Mouse (Mus musculus) limb, embryonic 13.5 days (tissue): ENCODE results near the gene Abcc8. TPM values are rescaled to one million over a fixed set of nuclear protein-coding genes. Genes with fewer than 3 reads are reported as not detected.

Experiments used
- ATAC-seq: fragments of 200-750 bp; cut with Nextera tagmentation; 2 replicates; pipeline ENCODE4 v1.8.0; 2017; ENCODE audit warnings: low read depth, moderate number of reproducible peaks, moderate TSS enrichment; ENCODE audit not compliant: low FRiP score
- H3K27ac ChIP-seq: fragments of 300-500 bp; sonication (generic); 2 replicates; pipeline ENCODE4 v1.5.1; 2015; ENCODE audit warnings: inconsistent platforms, mild to moderate bottlenecking, moderate library complexity
- H3K27me3 ChIP-seq: fragments of 300-500 bp; sonication (generic); 2 replicates; pipeline ENCODE4 v1.6.1; 2015; ENCODE audit warnings: mild to moderate bottlenecking, inconsistent platforms
- H3K36me3 ChIP-seq: fragments of 300-500 bp; sonication (generic); 2 replicates; pipeline ENCODE4 v1.6.1; 2015; ENCODE audit warnings: inconsistent platforms, mild to moderate bottlenecking, moderate library complexity
- H3K4me1 ChIP-seq: fragments of 300-500 bp; sonication (generic); 2 replicates; pipeline ENCODE4 v1.6.1; 2015; ENCODE audit warnings: inconsistent platforms
- H3K4me2 ChIP-seq: fragments of 300-500 bp; sonication (generic); replicated peaks from 2 replicates; pipeline ENCODE4 v1.6.1; 2015; ENCODE audit warnings: inconsistent platforms, mild to moderate bottlenecking, moderate library complexity
- H3K4me3 ChIP-seq: fragments of 300-500 bp; sonication (generic); 2 replicates; pipeline ENCODE4 v1.5.1; 2015; ENCODE audit warnings: moderate library complexity, mild to moderate bottlenecking, inconsistent platforms
- H3K9ac ChIP-seq: fragments of 300-500 bp; sonication (generic); 2 replicates; pipeline ENCODE4 v1.6.1; 2015; ENCODE audit warnings: mild to moderate bottlenecking, inconsistent platforms
- H3K9me3 ChIP-seq: fragments of 300-500 bp; sonication (generic); 2 replicates; pipeline ENCODE4 v1.6.1; 2016; ENCODE audit warnings: inconsistent platforms
- WGBS: fragments of 180-500 bp; shearing (Covaris S2); methylation state at CpG from one replicate; pipeline ENCODE4 v1.1.7; 2015; 5-methylcytosine and 5-hydroxymethylcytosine counted together
- polyA plus RNA-seq: library from polyadenylated mRNA; unstranded; fragments of >200 nt; fragmentation: Nextera tagmentation; extraction: Ambion mirVana; gene quantifications from 2 replicates; pipeline ENCODE4 v1.2.1, GENCODE M21; 2015

The Abcc8 gene
- polyA plus RNA-seq, 1 experiment from 2014 or later = 1.1 TPM

DNA sequence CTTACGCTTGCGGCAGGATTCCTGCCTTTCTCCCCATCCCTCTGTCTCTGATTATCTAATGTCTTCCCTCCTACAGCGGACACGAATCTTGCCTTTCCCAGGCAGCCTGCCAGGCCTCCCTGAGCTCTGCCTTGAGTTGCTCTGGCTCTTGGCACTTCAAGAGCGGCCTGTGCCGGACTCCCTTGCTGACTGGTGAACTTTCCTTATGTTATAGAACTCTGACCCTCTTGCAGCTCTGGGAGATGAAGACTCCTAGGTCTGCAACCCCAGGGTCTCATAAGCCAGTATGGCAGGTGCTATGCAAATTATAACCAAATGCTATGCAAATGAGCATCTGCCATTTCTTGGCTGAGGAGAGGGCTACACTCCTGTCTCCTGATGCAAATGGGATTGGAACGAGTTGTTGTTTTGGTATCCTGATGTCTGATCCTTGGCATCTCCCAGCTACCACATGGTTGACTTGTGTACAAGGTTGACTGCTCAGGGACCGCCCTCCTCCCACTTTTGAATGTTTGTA lies 76.7 kb downstream of the Abcc8 start:
- ATAC-seq = no peak
- WGBS = 81% methylated on average over 8 of the region's 8 CpGs
- no peak overlapping the region for H3K9ac ChIP-seq

DNA sequence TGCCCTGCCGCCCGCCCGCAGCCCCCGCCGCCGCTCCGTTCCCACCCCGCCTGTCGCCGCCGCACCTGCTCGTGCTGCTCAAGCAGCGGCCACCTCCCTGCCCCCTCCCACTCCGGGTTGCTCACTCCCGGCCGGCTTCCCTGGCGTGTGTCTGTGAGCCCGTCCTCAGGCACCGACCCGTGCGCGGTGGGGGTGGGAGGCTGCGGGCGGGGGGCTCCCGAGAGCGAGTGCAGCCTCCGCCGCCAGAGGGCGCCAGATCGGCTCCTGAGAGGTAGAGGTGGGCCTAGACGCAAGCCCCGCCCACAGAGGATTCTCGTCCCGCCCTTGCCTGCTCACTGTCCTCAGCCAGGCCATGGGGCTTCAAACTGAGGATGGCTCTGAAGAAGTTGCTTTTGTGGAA lies 79.3 kb downstream of the Abcc8 start, which contains the start of gene Kcnj11:
Gene Kcnj11 (minus strand): TSS at position 202 of the 400 bp plus-strand sequence.
- under 1% methylated on average over 34 of the region's 34 CpGs for WGBS
- Histone ChIP-seq H3K27me3 (peaks cover 38% of the 10 kb centered on the region), H3K36me3 (no peaks in the 10 kb centered on the region), H3K9ac (peak within 1 kb of the TSS; percentile 66), H3K4me2 (peak within 1 kb of the TSS; percentile 83), H3K4me1 (no peaks in the 10 kb centered on the region), H3K9me3 (no peaks in the 10 kb centered on the region), H3K27ac (no peak within 1 kb of the TSS), H3K4me3 (peak within 1 kb of the TSS; percentile 54)
- ATAC-seq = peak; percentile 75

More for the DNA sequence above, 76.7 kb downstream of the Abcc8 start:
- Histone ChIP-seq H3K27ac (no peak overlapping the region), H3K4me1 (no peaks in the 10 kb centered on the region), H3K4me3 (no peak overlapping the region), H3K27me3 (peaks cover 30% of the 10 kb centered on the region), H3K4me2 (no peak overlapping the region), H3K36me3 (no peaks in the 10 kb centered on the region), H3K9me3 (no peaks in the 10 kb centered on the region)

DNA sequence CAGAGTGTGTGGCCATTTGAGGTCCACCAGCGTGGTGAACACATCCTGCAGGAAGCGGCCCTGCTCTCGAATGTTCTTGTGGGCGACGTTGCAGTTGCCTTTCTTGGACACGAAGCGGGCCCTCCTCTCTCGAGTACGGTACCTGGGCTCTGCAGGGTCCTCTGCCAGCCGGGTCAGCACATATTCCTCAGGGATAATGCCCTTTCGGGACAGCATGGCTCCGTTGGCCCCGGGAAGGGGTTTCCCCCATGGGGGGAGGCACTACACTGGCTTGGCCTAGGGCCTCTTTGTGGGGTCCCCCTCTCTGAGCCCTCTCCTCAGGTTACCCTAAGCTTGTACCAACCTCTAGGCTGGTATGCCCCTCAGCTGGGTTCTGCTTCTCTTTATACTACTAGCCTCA lies 80.2 kb downstream of the Abcc8 start:
- H3K4me3 ChIP-seq = 0 out of 2 replicates have a peak overlapping the region, but pooled peaks have one; percentile 54
- no peaks in the 10 kb centered on the region for H3K9me3 ChIP-seq
- no peaks in the 10 kb centered on the region for H3K36me3 ChIP-seq
- WGBS = 81% methylated on average over 13 of the region's 13 CpGs
- H3K4me2 ChIP-seq = peak overlapping the region; percentile 83
- no peak overlapping the region for H3K27ac ChIP-seq
- no peak; the same call in 1 of the 2 replicates for ATAC-seq
- peaks cover 47% of the 10 kb centered on the region for H3K27me3 ChIP-seq
- no peaks in the 10 kb centered on the region for H3K4me1 ChIP-seq
- H3K9ac ChIP-seq = no peak overlapping the region

DNA sequence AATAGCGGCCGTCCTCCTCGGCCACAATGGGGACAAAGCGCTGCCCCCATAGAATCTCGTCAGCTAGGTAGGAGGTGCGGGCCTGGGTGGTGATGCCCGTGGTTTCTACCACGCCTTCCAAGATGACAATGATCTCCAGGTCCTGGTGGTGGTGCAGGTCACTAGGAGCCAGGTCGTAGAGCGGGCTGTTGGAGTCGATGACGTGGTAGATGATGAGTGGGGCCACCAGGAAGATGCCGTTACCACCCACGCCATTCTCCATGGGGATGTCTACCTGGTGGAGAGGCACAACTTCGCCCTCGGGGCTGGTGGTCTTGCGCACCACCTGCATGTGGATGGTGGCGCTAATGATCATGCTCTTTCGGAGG lies 80.9 kb downstream of the Abcc8 start:
- H3K27me3 ChIP-seq = peaks cover 49% of the 10 kb centered on the region
- no peak overlapping the region for H3K4me2 ChIP-seq
- no peak overlapping the region for H3K27ac ChIP-seq
- WGBS = 90% methylated on average over 19 of the region's 19 CpGs
- no peaks in the 10 kb centered on the region for H3K9me3 ChIP-seq
- H3K36me3 ChIP-seq = no peaks in the 10 kb centered on the region
- H3K9ac ChIP-seq = no peak overlapping the region
- no peak for ATAC-seq
- no peaks in the 10 kb centered on the region for H3K4me1 ChIP-seq
- no peak overlapping the region for H3K4me3 ChIP-seq

DNA sequence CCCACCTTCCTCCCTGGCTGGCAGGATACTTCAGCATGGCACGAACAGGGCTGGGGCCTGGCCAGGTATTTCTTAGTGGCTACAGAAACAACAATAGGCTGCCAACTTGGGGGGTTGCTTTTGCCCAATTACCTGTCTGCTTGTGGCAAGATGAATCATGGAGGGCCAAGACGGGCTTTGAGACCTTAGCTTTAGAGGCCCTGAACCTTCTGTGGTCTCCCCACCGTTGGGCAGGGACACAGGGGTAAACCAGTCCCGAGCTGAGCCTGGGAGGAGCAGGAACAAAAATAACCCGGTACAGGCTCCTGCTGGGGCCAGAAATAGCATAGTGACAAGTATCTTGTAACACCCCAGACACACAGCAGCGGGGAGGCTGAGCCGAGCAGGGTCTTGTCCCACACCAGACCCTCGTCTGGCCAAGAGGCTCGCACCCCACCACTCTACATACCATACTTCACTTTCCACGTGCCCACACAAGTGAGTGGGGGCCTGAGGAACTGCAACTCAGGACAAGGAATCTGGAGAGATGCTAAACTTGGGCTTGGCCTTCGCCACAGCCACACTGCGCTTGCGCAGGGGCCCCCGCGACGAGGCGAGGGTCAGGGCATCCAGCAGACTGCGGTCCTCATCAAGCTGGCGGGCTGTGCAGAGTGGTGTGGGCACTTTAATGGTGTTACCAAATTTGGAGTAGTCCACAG lies 81.5 kb downstream of the Abcc8 start:
- no peak overlapping the region for H3K4me2 ChIP-seq

DNA sequence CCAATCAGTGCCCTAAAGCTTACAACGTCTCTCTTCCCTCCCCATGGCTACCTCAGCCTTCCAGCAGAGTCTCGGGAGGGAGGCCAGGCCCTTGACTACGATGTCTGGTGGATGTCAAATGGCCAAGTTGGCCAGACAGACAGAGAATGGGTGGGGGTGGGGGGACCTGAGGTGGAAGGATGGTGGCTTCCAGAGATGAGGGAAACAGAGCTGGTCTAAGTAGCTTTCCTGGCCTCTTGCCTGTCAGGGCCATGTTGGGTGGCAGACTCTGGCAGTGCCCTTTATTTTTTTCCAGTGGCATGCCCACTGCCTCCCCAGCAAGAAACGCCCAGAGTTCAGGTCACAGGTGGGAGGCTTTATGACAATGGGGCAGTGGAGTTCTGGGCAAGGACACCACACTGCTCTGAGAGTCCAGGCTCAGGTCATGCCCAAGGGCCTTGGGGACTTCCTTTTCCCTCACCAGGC lies 82.5 kb downstream of the Abcc8 start:
- WGBS = 52% methylated on average over 4 of the region's 4 CpGs
- H3K4me2 ChIP-seq = no peak overlapping the region
- ATAC-seq = no peak

More for the DNA sequence above, 81.5 kb downstream of the Abcc8 start:
- no peak for ATAC-seq
- H3K36me3 ChIP-seq = no peaks in the 10 kb centered on the region
- peaks cover 49% of the 10 kb centered on the region for H3K27me3 ChIP-seq
- 75% methylated on average over 19 of the region's 19 CpGs for WGBS
- H3K27ac ChIP-seq = no peak overlapping the region
- H3K9me3 ChIP-seq = no peaks in the 10 kb centered on the region
- no peak overlapping the region for H3K9ac ChIP-seq
- H3K4me1 ChIP-seq = no peaks in the 10 kb centered on the region
- no peak overlapping the region for H3K4me3 ChIP-seq

DNA sequence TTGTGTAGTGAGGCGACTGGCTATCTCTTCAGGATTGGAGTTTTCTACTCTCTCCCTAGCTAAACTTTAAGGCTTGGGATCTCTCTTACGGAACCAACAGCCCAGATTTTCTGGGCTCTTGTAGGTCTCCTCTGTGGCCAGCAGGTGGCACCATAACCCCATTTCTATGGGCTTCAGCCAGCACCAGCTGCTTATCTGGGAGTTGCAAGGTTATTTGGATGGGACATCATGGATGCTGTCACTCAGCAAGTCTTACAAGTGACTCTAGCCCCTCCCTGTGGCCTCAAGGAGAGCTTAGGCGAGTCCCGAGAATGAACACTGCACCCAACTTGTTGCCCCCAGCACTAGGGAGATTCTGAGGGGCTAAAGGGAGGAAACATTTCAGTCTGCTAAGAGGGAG lies 83.7 kb downstream of the Abcc8 start:
- H3K4me2 ChIP-seq = no peak overlapping the region
- H3K27me3 ChIP-seq = peaks cover 51% of the 10 kb centered on the region
- no peaks in the 10 kb centered on the region for H3K4me1 ChIP-seq
- 3% methylated on average over 4 of the region's 4 CpGs for WGBS
- ATAC-seq = no peak
- no peak overlapping the region for H3K27ac ChIP-seq
- H3K4me3 ChIP-seq = no peak overlapping the region
- no peak overlapping the region for H3K9ac ChIP-seq
- H3K36me3 ChIP-seq = no peaks in the 10 kb centered on the region
- H3K9me3 ChIP-seq = no peaks in the 10 kb centered on the region

More for the DNA sequence above, 82.5 kb downstream of the Abcc8 start:
- Histone ChIP-seq H3K9me3 (no peaks in the 10 kb centered on the region), H3K36me3 (no peaks in the 10 kb centered on the region), H3K27ac (no peak overlapping the region), H3K27me3 (peaks cover 51% of the 10 kb centered on the region), H3K4me3 (no peak overlapping the region), H3K4me1 (no peaks in the 10 kb centered on the region), H3K9ac (no peak overlapping the region)

DNA sequence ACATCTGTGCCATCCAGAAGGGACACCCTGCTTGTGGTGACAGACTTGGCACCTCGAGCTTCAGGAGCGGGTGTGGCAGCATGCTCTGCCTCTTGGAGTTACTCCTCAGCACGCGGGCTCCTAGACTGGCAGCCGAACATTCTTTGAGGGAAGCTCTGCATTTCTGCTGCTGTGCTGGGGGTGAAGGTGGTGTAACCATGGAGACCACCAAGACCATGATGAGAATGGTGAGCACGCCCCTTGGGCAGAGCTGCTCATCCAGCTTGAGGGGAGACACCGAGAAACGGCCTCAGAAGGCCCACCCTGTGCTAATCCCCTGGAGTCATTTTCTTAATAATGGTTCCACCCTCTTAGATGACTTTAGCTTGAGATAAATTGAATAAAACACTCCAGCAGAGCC lies 87.0 kb downstream of the Abcc8 start:
- H3K9ac ChIP-seq = no peak overlapping the region
- no peak overlapping the region for H3K4me2 ChIP-seq
- H3K9me3 ChIP-seq = peaks cover 10% of the 10 kb centered on the region
- 60% methylated on average over 8 of the region's 8 CpGs for WGBS
- H3K27ac ChIP-seq = no peak overlapping the region
- H3K4me3 ChIP-seq = no peak overlapping the region
- H3K27me3 ChIP-seq = peaks cover 24% of the 10 kb centered on the region
- H3K4me1 ChIP-seq = no peaks in the 10 kb centered on the region
- ATAC-seq = no peak
- no peaks in the 10 kb centered on the region for H3K36me3 ChIP-seq

DNA sequence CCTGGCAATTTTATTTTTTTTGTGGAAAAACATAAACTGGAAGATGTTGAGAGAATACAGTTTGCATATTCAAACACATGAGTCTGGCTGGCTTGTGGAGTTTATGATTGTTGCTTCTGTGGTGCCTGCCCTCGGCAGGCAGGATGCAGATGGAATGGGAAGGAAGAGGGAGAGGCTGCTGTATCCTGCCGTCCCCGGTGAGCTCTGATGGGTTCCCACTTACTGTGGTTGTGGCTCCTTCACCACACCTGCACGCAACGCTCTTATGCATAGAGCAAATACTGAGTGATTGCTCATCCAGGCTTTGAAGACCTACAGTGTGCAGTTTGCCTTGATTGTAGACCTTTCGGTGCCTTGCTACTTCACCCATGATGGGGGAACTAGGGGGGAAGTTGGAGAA lies 91.6 kb downstream of the Abcc8 start:
- Histone ChIP-seq H3K9me3 (peaks cover 10% of the 10 kb centered on the region), H3K27ac (no peak overlapping the region)
- 93% methylated on average over 6 of the region's 6 CpGs for WGBS

DNA sequence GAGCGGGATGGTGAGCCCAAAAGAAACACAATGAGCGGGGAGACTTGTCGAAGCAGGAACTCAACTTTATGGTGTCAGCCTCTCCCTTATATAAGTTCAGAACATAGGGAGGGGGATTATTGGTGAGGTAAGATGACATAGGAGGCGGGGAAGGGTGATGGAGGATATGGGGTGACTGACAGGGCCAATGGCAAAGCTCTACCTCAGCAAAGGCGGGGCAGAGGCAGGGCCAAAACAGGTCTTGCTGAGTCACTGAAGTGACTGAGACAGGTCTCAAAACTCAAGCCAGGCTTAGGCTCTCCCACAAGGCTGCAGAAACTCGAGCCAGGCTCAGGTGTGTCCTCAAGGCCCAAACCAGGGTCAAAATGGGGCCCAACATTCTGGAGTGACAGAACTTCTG lies 93.5 kb downstream of the Abcc8 start:
- Histone ChIP-seq H3K36me3 (peaks cover 38% of the 10 kb centered on the region), H3K4me3 (no peak overlapping the region), H3K27me3 (no peaks in the 10 kb centered on the region), H3K27ac (no peak overlapping the region), H3K4me2 (no peak overlapping the region), H3K4me1 (no peaks in the 10 kb centered on the region), H3K9me3 (peaks cover 10% of the 10 kb centered on the region), H3K9ac (no peak overlapping the region)
- 78% methylated on average over 6 of the region's 6 CpGs for WGBS
- no peak for ATAC-seq

More for the DNA sequence above, 91.6 kb downstream of the Abcc8 start:
- Histone ChIP-seq H3K4me2 (no peak overlapping the region), H3K36me3 (peaks cover 20% of the 10 kb centered on the region), H3K27me3 (peaks cover 8% of the 10 kb centered on the region; the same call in 1 of the 2 replicates), H3K4me3 (no peak overlapping the region), H3K9ac (no peak overlapping the region), H3K4me1 (no peaks in the 10 kb centered on the region)
- ATAC-seq = no peak

DNA sequence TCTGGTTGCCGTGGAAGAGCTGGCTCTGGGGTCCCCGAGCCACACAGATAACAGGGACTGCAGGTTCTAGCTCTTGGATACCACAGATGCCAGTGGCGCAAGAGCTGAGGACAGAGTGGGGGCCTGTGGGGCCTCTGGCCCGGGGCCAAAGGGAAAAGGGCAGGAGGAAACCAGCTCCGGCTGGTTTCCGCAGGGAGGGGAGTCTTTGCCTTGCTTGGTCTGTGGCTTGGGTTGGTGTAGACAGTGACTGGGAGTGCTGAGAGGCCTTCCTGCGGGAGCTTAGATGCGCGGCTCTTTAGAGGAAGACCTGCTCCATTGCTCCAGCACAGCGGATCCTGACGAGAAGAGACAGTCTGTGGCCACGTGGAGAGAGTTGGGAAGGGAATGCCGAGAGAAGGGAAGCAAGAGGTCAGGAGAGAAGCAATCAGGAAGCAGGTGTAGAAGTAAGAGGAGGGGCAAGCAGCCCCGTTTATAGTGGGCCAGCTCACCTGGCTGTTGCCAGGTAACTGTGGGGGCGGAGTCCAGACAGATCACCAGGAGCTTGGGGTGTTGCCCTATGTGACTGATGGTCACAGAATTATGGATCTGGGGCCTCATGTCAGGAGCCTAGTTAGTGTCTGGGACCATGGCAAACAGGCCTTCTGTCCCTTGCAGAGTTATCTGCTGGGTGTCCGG lies 94.9 kb downstream of the Abcc8 start:
- Histone ChIP-seq H3K27ac (no peak overlapping the region), H3K9ac (no peak overlapping the region), H3K36me3 (peaks cover 53% of the 10 kb centered on the region), H3K4me1 (no peaks in the 10 kb centered on the region), H3K4me3 (no peak overlapping the region), H3K9me3 (peaks cover 10% of the 10 kb centered on the region), H3K4me2 (no peak overlapping the region), H3K27me3 (no peaks in the 10 kb centered on the region)
- 0 out of 2 replicates have a peak, but pooled peaks have one; percentile 28 for ATAC-seq
- WGBS = 77% methylated on average over 16 of the region's 16 CpGs

DNA sequence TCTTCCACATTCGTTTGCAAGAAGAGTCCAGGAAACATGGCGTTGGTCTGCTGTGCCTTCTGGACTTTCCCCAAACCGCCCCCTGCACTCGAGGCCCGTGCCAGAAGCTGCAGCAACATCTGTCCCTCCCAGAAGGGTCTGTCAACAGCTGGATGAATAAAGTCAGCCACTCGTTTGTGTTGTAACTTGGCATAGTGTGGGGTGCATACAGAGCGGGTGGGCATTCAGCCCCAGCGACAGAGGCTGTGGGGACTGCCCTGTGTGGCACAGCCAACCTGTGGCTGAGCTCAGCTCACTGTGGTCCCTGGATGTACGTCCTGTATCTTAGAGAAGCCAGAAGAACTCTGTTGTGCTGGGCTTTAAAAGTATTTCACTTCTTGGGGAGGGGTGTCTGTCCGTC lies 95.8 kb downstream of the Abcc8 start:
- no peak for ATAC-seq
- no peak overlapping the region for H3K4me3 ChIP-seq
- H3K27me3 ChIP-seq = no peaks in the 10 kb centered on the region
- 87% methylated on average over 10 of the region's 10 CpGs for WGBS
- no peak overlapping the region for H3K4me2 ChIP-seq
- no peak overlapping the region for H3K27ac ChIP-seq
- H3K9me3 ChIP-seq = peaks cover 7% of the 10 kb centered on the region
- peaks cover 62% of the 10 kb centered on the region for H3K36me3 ChIP-seq
- H3K4me1 ChIP-seq = no peaks in the 10 kb centered on the region
- no peak overlapping the region for H3K9ac ChIP-seq
